Mouse (Mus musculus) thymus, postnatal 25 days (tissue): ENCODE results near the gene Izumo1.

Experiments used
- DNase-seq: peaks from one replicate; pipeline ENCODE4 v3.0.0; 2022

Izumo1 gene

GRCm38 (mm10) chr7:45619592-45619991 is 2.0 kb upstream of the Izumo1 start:
- DNase-seq = no peak

DNA sequence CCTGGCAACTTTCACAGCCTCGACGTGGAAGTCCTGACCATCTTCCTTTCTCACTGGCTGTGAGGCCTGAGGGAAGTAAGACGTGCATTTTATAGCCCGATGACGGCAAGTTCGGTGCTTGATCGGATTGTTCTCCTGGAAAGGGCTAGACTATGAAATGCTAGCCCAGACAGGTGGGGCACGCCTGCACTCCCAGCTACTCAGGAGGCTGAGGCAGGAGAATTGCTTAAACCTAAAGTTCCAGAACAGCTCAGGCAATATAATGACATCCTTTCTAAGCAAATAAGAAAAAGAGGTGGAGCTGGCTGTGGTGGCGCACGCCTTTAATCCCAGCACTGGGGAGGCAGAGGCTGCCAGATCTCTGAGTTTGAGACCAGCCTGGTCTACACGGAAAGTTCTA is 1.9 kb downstream of the Izumo1 start:
- no peak for DNase-seq

- no peak for DNase-seq
These were observed 3.1 kb downstream of the Izumo1 start for GRCm38 (mm10) chr7:45624718-45625117.

DNA sequence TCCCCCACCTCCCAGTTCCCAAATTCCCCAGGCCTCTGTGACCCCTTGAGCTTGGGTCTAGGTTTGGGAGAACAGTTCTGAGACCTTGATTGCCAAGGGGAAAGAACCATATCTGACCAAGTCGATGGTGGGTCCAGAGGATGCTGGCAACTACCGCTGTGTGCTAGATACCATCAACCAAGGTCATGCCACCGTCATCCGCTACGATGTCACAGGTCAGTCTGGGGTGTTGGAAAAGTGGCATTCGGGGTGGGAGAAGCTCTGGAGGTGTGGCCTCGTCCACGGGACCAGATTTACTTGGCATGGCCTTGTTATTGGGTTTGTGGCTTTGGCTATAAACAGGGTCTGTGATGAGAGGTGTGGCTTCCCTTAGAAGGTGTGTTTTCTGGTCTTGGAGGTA is 3.9 kb downstream of the Izumo1 start:
- DNase-seq = no peak

DNA sequence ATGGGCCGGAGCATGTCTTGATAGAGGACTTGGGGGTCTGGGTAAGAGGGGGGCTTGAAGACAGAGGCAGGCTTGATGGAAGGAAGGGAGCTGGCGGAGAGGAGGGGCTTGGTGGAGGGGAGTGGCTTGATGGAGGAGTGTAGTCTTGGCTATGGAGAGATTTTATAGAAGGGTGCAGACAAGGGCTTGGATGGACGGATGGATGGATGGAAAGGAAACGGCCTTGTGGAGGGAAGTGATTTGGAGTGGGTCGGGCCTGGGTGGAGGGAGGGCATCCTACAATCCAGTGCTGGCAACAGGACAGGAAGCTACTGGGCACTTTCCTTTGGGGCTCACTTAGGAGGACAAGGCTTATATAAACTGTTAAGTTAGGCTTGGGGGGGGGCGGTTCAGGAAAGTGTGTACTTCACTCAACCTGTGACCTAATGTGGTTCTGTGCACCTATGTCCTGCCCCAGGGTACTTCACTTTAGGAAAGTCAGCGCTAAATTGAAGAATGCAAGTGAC is 5.0 kb downstream of the Izumo1 start:
- DNase-seq = no peak

GRCm38 (mm10) chr7:45627261-45627660 is 5.7 kb downstream of the Izumo1 start, which contains the start of gene Rasip1:
Rasip1 (plus strand) TSS chr7:45627488.
- no peak for DNase-seq

DNA sequence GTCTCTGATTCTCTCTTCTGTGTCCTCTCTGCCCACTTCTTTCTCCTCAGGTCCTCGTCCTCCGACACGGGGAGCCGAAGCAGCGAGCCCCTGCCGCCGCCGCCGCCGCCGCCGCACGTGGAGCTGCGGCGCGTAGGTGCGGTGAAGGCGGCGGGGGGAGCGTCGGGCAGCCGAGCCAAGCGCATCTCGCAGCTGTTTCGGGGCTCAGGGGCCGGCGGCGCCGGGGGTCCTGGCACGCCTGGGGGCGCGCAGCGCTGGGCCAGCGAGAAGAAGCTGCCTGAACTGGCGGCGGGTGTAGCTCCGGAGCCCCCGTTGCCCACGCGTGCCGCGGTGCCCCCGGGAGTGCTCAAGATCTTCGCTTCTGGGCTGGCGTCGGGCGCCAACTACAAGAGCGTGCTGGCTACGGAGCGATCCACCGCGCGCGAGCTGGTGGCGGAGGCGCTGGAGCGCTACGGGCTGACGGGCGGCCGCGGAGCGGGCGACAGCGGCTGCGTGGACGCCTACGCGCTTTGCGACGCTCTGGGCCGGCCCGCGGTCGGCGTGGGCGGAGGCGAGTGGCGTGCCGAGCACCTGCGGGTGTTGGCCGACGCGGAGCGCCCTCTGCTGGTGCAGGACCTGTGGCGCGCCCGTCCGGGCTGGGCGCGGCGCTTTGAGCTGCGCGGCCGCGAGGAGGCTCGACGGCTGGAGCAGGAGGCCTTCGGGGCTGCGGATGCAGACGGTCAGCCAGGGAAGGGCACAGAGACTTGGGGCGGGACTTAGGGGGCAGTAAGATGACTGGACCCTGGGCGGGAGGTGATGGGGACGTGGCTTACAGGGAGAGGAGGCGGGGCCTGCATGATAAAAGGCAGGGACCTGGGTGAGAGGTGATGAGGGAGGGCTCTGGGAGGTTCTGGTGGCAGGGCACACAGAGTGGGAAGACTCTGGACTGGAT is 7.0 kb downstream of the Izumo1 start:
- DNase-seq = peak; percentile 88

GRCm38 (mm10) chr7:45630064-45630907 is 8.7 kb downstream of the Izumo1 start:
- DNase-seq = no peak

GRCm38 (mm10) chr7:45632499-45632898 is 10.9 kb downstream of the Izumo1 start:
- no peak for DNase-seq

DNA sequence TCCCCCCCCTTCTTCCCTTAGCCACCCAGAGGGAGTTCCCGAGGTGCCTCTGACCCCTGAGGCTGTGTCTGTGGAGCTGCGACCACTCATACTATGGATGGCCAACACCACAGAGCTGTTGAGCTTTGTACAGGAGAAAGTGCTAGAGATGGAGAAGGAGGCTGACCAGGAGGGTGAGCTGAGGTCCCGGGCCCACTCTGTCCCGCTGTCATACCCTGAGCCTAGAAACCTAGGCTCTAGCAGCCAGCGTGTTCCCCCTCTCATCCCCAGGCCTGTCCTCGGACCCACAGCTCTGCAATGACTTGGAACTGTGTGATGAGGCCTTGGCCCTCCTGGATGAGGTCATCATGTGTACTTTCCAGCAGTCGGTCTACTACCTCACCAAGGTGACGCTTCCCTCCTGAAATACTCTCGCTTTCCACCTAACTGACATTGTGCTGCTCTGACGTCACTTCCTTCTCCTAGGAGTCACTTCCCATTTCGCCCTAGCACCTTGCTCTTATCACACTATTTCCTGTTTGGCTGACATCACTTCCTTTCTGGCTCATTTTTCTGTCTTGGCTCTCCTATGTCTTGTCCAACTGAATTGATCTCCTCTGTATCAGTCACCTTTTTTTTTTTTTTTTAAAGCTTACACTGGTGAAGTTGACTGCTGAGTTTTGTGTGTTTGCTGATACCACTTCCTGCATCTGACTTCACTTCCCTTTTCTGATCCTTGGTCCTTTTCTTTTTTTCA is 13.5 kb downstream of the Izumo1 start:
- no peak for DNase-seq

GRCm38 (mm10) chr7:45635711-45636688 is 14.4 kb downstream of the Izumo1 start:
- DNase-seq = no peak

GRCm38 (mm10) chr7:45637710-45638109 is 16.1 kb downstream of the Izumo1 start:
- no peak for DNase-seq

GRCm38 (mm10) chr7:45638623-45639401 is 17.2 kb downstream of the Izumo1 start:
- no peak for DNase-seq

GRCm38 (mm10) chr7:45639561-45640027 is 18.0 kb downstream of the Izumo1 start, which contains the start of gene Mamstr:
Mamstr (plus strand) TSS chr7:45639977.
- DNase-seq = no peak

GRCm38 (mm10) chr7:45640191-45640957 is 18.8 kb downstream of the Izumo1 start:
- no peak for DNase-seq

- DNase-seq = no peak
These were observed 19.9 kb downstream of the Izumo1 start for GRCm38 (mm10) chr7:45641391-45642040.

DNA sequence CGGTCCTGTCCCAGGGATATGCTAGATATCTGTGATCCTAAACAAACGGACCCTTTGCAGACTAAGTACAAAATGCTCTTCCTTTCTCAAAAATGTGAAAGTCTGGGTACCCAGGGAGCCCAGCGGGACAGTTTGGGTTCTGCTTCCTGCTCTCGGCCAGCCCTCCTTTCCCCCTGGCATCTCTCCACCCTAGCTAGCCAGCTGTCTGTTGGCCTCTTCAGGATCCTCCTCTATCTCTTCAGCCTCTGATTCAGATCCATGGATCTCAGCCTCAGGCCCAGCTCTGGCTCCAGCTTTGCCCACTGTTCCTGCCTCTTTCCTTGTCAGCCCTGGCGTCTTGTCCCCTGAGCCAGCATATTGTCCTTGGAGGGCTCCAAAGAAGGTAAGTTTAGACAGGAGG is 20.5 kb downstream of the Izumo1 start:
- no peak for DNase-seq

DNA sequence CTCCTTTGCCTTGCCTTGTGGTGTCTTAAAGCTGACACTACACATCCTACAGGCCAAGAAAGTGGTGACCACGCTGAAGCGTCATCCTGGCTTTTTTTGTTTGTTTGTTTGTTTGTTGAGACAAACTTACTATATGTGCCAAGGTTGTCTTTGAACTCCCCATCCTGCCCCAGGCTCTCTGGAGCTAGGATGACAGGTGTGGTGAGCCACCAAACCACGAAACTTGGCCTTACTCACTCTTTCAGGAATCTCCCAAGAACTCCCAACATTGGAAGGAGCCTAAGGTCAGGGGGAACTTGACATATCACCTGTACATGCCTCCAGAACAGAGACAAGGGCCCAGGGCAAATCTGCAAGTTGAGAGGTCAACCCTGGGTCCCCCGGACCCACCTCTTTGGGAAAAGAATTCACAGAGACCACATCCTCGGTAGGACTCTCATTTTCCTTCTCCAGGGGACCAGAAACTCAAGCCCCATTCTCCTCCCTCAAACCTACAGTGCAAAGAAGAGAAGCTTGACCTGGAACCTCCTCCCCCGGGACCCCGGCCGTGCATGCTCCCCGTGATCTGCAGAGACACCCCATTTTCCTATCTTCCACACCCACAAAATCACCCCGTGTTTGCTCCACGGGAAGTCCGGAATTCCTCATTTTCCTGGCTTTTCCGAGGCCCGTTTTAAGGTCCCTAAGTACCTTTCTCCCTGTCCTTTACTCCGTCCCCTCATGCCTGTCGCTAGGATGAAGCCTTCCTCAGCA is 21.1 kb downstream of the Izumo1 start:
- DNase-seq = no peak
